Mouse (Mus musculus) 3134 (cell line): Measurements from ENCODE around the gene Gcnt2.
"Not testable (repeated sequence)": the region's sequence is repeated elsewhere in the genome, so short reads cannot be mapped to it uniquely, and the experiment has no call there.

Source experiments
- DNase-seq: peaks from one replicate; pipeline ENCODE4 v3.0.0-alpha.2; 2011; ENCODE audit warnings: low spot score; ENCODE audit not compliant: insufficient read length; ENCODE audit errors: extremely low read depth

Gene Gcnt2

DNA sequence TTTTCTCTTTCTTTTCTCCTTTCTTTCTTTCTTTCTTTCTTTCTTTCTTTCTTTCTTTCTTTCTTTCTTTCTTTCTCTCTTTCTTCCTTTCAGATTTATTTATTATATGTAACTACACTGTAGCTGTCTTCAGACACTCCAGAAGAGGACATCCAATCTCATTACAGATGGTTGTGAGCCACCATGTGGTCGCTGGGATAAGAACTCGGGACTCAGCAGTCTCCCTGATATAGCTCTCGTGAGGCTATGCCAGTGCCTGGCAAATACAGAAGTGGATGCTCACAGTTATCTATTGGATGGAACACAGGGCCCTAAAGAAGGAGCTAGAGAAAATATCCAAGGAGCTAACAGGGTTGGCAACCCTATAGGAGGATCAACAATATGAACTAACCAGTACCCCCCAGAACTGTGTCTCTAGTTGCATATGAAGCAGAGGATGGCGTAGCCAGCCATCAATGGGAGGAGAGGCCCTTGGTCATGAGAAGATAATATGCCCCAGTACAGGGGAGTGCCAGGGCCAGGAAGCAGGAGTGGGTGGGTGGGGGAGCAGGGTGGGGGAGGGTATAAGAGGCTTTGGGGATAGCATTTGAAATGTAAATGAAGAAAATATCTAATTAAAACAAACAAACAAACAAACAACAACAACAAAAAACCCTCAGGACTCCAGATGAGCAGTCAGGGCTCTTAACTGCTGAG, 128.2 kb downstream of the Gcnt2 start:
- DNase-seq: not testable (repeated sequence)

DNA sequence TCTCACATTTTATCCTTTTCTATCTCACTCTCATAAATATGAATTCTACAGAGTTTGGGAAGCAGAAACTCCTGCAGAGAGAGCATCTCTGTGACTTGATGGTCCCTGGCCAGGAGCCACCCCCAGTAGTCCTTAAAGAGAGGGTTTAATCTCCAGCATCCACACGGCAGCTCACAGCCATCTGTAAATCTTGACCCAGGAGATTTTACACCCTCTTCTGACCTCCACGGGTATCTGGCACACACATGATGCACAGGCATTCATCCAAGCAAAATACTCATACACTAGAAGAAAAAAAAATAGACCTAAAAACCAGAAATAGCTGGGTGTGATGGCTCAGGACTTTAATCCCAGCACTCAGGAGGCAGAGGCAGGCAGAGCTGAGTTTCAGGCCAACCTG, 128.9 kb downstream of the Gcnt2 start:
- no peak for DNase-seq

DNA sequence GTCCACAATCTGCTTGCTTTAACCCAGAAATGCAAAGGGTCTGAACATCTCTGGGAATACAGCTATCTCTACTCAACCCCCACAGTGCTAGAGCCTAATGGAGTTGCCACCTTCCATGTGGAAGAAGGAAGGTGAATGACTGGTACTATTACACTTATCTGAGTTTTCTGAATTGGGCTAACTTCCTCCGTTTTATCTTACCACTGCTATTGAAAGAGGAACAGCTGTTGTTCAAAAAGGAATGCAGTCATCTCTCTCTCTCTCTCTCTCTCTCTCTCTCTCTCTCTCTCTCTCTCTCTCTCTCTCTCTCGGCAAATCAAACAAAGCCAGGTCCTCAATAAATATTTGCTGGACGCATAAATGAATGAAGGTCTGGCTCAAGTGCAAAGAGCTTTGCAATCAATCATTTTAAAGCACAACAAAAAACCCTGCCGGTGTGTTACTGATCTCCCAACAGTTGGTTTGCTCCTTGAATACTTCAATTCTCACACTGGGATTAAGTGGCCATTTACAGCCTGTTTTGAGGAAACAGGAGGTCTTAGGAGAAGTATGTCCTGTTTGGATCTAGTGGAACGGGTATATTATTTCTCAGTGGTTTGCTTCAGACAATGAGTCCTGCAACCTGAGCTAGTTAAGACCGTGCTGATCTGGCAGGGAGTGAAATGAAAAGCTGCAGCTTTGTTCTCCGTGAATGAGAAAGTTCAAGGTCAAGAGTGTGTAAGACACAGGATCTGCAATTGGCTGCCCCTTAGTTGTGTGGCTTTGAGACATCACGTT, 135.1 kb downstream of the Gcnt2 start:
- no peak for DNase-seq

DNA sequence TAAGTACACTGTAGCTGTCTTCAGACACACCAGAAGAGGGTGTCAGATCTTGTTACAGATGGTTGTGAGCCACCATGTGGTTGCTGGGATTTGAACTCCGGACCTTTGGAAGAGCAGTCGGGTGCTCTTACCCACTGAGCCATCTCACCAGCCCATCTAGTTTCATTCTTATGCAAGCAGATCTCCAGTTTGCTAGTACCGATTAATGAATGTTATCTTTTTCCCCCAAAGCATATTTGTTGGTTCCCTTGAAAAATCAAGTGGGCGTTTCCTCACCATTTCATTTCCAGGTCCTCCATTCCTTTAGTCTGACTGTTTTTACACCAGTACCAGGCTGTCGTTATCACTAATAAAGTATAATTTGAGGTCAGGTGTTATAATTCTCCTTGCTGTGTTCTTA, 139.0 kb downstream of the Gcnt2 start:
- not testable (repeated sequence) for DNase-seq

DNA sequence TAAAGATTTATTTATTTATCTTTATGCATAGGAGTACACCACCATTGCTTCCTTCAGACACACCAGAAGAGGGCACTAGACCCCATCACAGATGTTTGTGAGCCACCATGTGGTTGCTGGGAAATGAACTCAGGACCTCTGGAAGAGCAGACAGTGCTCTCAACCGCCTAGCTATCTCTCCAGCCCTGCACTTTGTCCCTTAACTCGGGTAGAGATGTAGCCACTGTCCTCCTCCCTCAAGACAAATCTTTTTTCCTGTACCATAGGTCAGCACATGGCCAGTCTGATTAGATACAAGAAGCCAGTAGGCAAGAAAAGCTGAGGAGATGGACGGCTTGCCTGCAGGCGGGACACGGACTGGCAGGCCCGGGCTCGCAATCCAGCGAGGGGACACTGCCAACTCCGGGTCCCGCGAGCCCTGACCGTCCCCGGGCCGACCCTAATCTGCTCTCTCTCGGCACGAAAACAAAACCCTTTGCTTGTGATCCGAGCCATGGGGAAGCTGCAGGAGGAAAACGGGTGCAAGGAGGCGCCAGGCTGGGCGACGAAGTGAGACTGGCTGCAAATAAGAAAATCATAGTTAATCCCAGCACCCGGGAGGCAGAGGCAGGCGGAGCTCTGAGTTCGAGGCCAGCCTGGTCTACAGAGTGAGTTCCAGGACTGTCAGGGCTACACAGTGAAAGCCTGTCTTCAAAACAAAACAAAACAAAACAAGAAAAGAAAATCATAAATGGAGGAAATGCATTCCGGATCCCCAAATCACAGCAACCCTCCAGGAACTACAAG, 140.8 kb downstream of the Gcnt2 start:
- peak; percentile 64 for DNase-seq

DNA sequence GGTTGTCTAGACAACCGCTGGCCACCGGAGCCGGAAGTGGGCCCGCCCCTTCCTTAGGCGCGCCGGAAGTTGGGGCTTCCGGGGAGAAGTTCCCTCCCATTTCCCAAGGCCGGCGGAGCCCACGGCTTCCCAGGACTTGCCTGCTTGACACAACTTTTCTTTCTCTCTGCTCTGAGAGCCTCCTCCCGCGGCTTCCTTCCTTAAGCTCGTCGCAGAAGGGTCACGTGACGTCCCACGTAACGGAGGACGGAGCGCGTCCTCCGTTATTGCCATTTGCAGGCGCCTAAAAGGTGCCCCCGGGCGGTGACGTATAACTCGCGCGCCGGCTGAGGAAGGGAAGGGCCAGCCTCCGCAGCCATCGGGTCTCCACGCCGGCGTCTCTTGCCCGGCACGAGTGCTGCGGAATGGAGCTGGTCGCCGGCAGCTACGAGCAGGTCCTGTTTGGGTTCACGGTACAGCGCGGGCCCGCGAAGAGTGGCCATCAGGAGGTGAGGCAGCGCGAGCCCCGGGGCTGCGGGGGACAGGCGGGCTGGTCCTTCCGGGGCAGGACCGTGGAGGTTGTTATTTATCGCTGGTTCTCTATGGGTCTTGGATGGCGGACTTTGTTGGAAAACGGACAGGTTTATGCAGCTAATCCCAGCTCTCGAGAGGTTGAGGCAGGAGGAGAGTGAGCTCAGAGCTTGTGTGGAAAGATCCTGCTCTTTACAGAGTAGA, 141.5 kb downstream of the Gcnt2 start, which contains the start of gene Pak1ip1:
TSS of gene Pak1ip1 (plus strand) at position 98 of the 714 bp plus-strand sequence.
- DNase-seq: peak; percentile 92

DNA sequence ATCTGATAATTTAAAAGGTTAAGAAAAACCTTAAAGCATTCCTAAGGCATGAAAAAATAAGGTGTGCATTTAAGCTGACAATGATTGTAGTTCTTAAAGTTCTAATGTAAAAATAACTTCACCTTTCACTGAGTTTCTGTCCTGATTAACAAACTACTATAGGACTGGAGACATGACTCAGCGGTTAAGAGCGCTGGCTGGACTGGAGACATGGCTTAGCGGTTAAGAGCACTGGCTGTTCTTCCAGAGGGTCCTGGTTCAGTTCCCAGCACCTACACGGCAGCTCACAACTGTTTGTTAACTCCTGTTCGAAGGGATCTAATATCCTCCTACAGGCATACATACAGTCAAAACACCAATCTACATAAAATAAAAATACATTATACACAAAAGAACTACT, 142.4 kb downstream of the Gcnt2 start:
- no peak for DNase-seq

DNA sequence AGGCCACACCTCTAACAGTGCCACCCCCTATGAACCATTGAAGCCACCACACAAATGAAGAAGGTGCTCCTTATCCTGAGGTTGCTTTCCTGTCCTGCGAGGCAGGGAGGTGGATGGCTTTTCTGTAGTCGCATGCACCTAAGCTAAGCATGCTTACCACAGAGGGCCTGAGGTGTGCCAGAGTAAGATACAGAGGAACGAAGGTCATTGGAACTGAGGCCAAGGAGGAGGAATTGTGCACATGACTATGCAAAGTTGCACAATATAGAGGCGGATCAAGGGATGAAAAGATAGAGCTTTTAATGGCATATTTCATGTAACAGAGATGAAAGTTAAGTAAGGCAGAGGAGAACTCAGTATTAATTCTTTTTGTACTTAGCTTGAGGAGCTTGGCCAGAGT, 146.7 kb downstream of the Gcnt2 start:
- DNase-seq: no peak

DNA sequence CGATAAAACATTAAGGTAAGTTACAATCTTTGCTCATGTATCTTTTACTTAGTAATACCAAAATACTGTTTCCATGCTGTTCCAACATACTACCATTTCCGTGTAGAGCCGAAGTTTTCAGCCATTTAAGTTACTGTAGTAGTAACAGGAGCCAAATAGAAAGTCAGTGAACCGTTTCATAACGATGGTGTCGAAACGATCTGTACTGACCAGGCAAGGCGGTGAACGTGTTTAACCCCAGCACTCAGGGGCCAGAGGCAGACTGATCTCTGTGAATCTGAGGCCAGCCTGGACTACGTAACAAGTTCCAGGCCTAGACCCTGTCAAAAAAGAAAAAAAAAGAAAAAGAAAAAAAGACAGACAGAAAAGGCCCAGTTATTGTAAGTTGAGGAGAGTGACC, 148.7 kb downstream of the Gcnt2 start:
- no peak for DNase-seq

DNA sequence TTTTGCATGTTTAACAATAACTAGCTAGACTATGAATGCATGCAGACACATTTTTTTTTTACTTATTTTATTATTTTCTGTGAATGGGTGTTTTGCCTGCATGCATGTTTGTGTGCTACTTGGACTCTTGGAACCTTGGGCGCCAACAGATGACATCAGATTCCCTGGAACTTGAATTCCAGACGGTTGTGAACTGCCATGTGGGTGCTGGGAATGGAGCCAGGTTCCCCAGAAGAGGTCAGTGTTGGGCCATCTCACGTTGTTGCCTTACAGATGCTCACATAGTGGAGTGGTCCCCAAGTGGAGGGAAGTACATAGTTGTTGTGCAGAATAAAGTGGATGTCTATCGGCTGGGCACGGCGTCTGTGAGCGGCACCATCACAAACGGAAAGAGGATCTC, 149.4 kb downstream of the Gcnt2 start:
- no peak for DNase-seq
